Mouse (Mus musculus): ENCODE results near the gene Kcnj14.

DNA sequence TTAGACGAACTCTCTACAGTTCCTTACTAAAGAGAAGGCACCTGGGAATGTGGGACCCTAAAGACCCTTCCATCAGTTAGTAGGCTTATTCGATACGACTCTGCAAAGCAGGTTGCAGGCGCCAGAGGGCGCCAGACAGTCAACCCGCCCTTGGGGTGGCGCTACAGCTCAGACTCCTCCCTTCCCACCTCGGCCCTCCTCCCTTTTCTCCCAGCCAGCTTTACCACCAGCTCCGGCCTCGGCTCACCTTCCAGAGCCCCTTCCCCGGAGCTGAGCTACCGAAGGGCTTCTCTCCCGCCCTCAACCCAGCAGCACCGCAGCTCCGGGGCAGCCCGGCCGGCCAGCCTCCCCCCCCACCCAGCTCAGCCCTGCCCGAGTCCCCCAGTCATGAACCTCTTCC is 48.0 kb upstream of the Kcnj14 start, which contains the start of gene Kdelr1:
- TF ChIP-seq CTCF (conservative IDR thresholded peaks at IDR 0.05; ENCODE audit: low read length) (peak; percentile 87), NANOG (IDR thresholded peaks at IDR 0.05; ENCODE audit: borderline replicate concordance, low read length) (no peak)

Data from E14TG2a.4 (cell line).